Mouse (Mus musculus): ENCODE measurements at regions not wholly inside any gene's neighbourhood (a gene's known extent, or its start where the extent isn't known, plus 50 kb on each side); places are given as distances from the start of the nearest gene placed in this dataset.

- DNase-seq (ENCODE audit: low spot score): no peak
- 64% methylated on average over 2 of the region's 2 CpGs for WGBS
- H3K27ac ChIP-seq (replicated peaks): no peak overlapping the region
- H3K36me3 ChIP-seq (replicated peaks): no peaks in the 10 kb centered on the region
- no peaks in the 10 kb centered on the region for H3K27me3 ChIP-seq (replicated peaks; ENCODE audit: low read depth, poor library complexity, severe bottlenecking)
- H3K4me1 ChIP-seq: no peaks in the 10 kb centered on the region
- H3K4me3 ChIP-seq: no peak overlapping the region
- no peaks in the 10 kb centered on the region for H3K9me3 ChIP-seq
Measured at GRCm38 (mm10) chr2:131755107-131755506, 104.4 kb downstream of the Erv3 start.

GRCm38 (mm10) chr2:131753436-131753835, 106.1 kb downstream of the Erv3 start:
- Histone ChIP-seq H3K27ac (replicated peaks) (no peak overlapping the region), H3K9me3 (no peaks in the 10 kb centered on the region), H3K4me1 (peaks cover 5% of the 10 kb centered on the region; the same call in 1 of the 2 replicates), H3K36me3 (replicated peaks) (no peaks in the 10 kb centered on the region), H3K4me3 (no peak overlapping the region), H3K27me3 (replicated peaks; ENCODE audit: low read depth, poor library complexity, severe bottlenecking) (no peaks in the 10 kb centered on the region)
- no peak for DNase-seq (ENCODE audit: low spot score)
- 72% methylated on average over 2 of the region's 2 CpGs for WGBS

- no peak overlapping the region for H3K27ac ChIP-seq (replicated peaks)
- no peaks in the 10 kb centered on the region for H3K9me3 ChIP-seq
- H3K4me1 ChIP-seq: peaks cover 5% of the 10 kb centered on the region; the same call in 1 of the 2 replicates
- DNase-seq (ENCODE audit: low spot score): no peak
- no peak overlapping the region for H3K4me3 ChIP-seq
- WGBS: 76% methylated on average over 6 of the region's 6 CpGs
- no peaks in the 10 kb centered on the region for H3K27me3 ChIP-seq (replicated peaks; ENCODE audit: low read depth, poor library complexity, severe bottlenecking)
- H3K36me3 ChIP-seq (replicated peaks): no peaks in the 10 kb centered on the region
Measured at GRCm38 (mm10) chr2:131750679-131751078, 108.9 kb downstream of the Erv3 start.

- Histone ChIP-seq H3K36me3 (replicated peaks) (no peaks in the 10 kb centered on the region), H3K4me3 (no peak overlapping the region), H3K27ac (replicated peaks) (no peak overlapping the region), H3K27me3 (replicated peaks; ENCODE audit: low read depth, poor library complexity, severe bottlenecking) (no peaks in the 10 kb centered on the region), H3K9me3 (no peaks in the 10 kb centered on the region), H3K4me1 (peaks cover 5% of the 10 kb centered on the region; the same call in 1 of the 2 replicates)
- no peak for DNase-seq (ENCODE audit: low spot score)
- 63% methylated on average over 4 of the region's 4 CpGs for WGBS
Measured at GRCm38 (mm10) chr2:131750206-131750605, 109.3 kb downstream of the Erv3 start.

GRCm38 (mm10) chr2:131749746-131750145, 109.8 kb downstream of the Erv3 start:
- H3K27me3 ChIP-seq (replicated peaks; ENCODE audit: low read depth, poor library complexity, severe bottlenecking): no peaks in the 10 kb centered on the region
- H3K27ac ChIP-seq (replicated peaks): no peak overlapping the region
- no peak for DNase-seq (ENCODE audit: low spot score)
- H3K4me1 ChIP-seq: peaks cover 5% of the 10 kb centered on the region; the same call in 1 of the 2 replicates
- no peak overlapping the region for H3K4me3 ChIP-seq
- 93% methylated on average over 3 of the region's 3 CpGs for WGBS
- no peaks in the 10 kb centered on the region for H3K36me3 ChIP-seq (replicated peaks)
- H3K9me3 ChIP-seq: no peaks in the 10 kb centered on the region

GRCm38 (mm10) chr2:131748791-131749190, 110.8 kb downstream of the Erv3 start:
- H3K27ac ChIP-seq (replicated peaks): no peak overlapping the region
- no peaks in the 10 kb centered on the region for H3K27me3 ChIP-seq (replicated peaks; ENCODE audit: low read depth, poor library complexity, severe bottlenecking)
- no peaks in the 10 kb centered on the region for H3K9me3 ChIP-seq
- no peak for DNase-seq (ENCODE audit: low spot score)
- no peaks in the 10 kb centered on the region for H3K36me3 ChIP-seq (replicated peaks)
- no peak overlapping the region for H3K4me3 ChIP-seq
- WGBS: 55% methylated on average over 10 of the region's 10 CpGs
- peaks cover 5% of the 10 kb centered on the region; the same call in 1 of the 2 replicates for H3K4me1 ChIP-seq

GRCm38 (mm10) chr2:131747707-131748106, 111.8 kb downstream of the Erv3 start:
- H3K4me3 ChIP-seq: no peak overlapping the region
- H3K27ac ChIP-seq (replicated peaks): no peak overlapping the region
- no peaks in the 10 kb centered on the region for H3K36me3 ChIP-seq (replicated peaks)
- no peaks in the 10 kb centered on the region for H3K9me3 ChIP-seq
- H3K4me1 ChIP-seq: peaks cover 5% of the 10 kb centered on the region; the same call in 1 of the 2 replicates
- no peaks in the 10 kb centered on the region for H3K27me3 ChIP-seq (replicated peaks; ENCODE audit: low read depth, poor library complexity, severe bottlenecking)
- WGBS: 75% methylated on average over 4 of the region's 4 CpGs
- DNase-seq (ENCODE audit: low spot score): no peak

GRCm38 (mm10) chr2:131745381-131745895, 114.1 kb downstream of the Erv3 start:
- H3K36me3 ChIP-seq (replicated peaks): no peaks in the 10 kb centered on the region
- WGBS: 85% methylated on average over 5 of the region's 5 CpGs
- peaks cover 5% of the 10 kb centered on the region; the same call in 1 of the 2 replicates for H3K4me1 ChIP-seq
- H3K4me3 ChIP-seq: no peak overlapping the region
- no peaks in the 10 kb centered on the region for H3K27me3 ChIP-seq (replicated peaks; ENCODE audit: low read depth, poor library complexity, severe bottlenecking)
- H3K9me3 ChIP-seq: no peaks in the 10 kb centered on the region
- H3K27ac ChIP-seq (replicated peaks): no peak overlapping the region
- DNase-seq (ENCODE audit: low spot score): no peak

GRCm38 (mm10) chr2:131744957-131745356, 114.6 kb downstream of the Erv3 start:
- no peaks in the 10 kb centered on the region for H3K9me3 ChIP-seq

GRCm38 (mm10) chr2:131740456-131740855, 119.1 kb downstream of the Erv3 start:
- H3K4me1 ChIP-seq: no peaks in the 10 kb centered on the region
- no peak overlapping the region for H3K27ac ChIP-seq (replicated peaks)
- H3K9me3 ChIP-seq: no peaks in the 10 kb centered on the region
- no peak for DNase-seq (ENCODE audit: low spot score)
- no peaks in the 10 kb centered on the region for H3K36me3 ChIP-seq (replicated peaks)
- no peak overlapping the region for H3K4me3 ChIP-seq
- 89% methylated on average over 5 of the region's 5 CpGs for WGBS
- no peaks in the 10 kb centered on the region for H3K27me3 ChIP-seq (replicated peaks; ENCODE audit: low read depth, poor library complexity, severe bottlenecking)

More at GRCm38 (mm10) chr2:131744957-131745356, 114.6 kb downstream of the Erv3 start:
- H3K27ac ChIP-seq (replicated peaks): no peak overlapping the region
- WGBS: 83% methylated on average over 9 of the region's 9 CpGs
- H3K27me3 ChIP-seq (replicated peaks; ENCODE audit: low read depth, poor library complexity, severe bottlenecking): no peaks in the 10 kb centered on the region
- no peak for DNase-seq (ENCODE audit: low spot score)
- H3K36me3 ChIP-seq (replicated peaks): no peaks in the 10 kb centered on the region
- H3K4me3 ChIP-seq: no peak overlapping the region
- H3K4me1 ChIP-seq: peaks cover 5% of the 10 kb centered on the region; the same call in 1 of the 2 replicates

- WGBS: 68% methylated on average over 4 of the region's 4 CpGs
- no peaks in the 10 kb centered on the region for H3K9me3 ChIP-seq
- peaks cover 1% of the 10 kb centered on the region; the same call in 1 of the 2 replicates for H3K4me1 ChIP-seq
- no peak overlapping the region for H3K27ac ChIP-seq (replicated peaks)
- H3K27me3 ChIP-seq (replicated peaks; ENCODE audit: low read depth, poor library complexity, severe bottlenecking): no peaks in the 10 kb centered on the region
- DNase-seq (ENCODE audit: low spot score): no peak
- H3K4me3 ChIP-seq: no peak overlapping the region
- no peaks in the 10 kb centered on the region for H3K36me3 ChIP-seq (replicated peaks)
Measured at GRCm38 (mm10) chr2:131739022-131739421, 120.5 kb downstream of the Erv3 start.

- WGBS: 94% methylated on average over 6 of the region's 6 CpGs
- Histone ChIP-seq H3K27me3 (replicated peaks; ENCODE audit: low read depth, poor library complexity, severe bottlenecking) (no peaks in the 10 kb centered on the region), H3K9me3 (no peaks in the 10 kb centered on the region), H3K27ac (replicated peaks) (no peak overlapping the region), H3K36me3 (replicated peaks) (no peaks in the 10 kb centered on the region), H3K4me3 (no peak overlapping the region), H3K4me1 (peaks cover 4% of the 10 kb centered on the region; the same call in 1 of the 2 replicates)
- no peak for DNase-seq (ENCODE audit: low spot score)
Measured at GRCm38 (mm10) chr2:131734740-131735378, 124.7 kb downstream of the Erv3 start.

GRCm38 (mm10) chr2:131726533-131726932, 133.0 kb downstream of the Erv3 start:
- no peak overlapping the region for H3K27ac ChIP-seq (replicated peaks)
- peaks cover 24% of the 10 kb centered on the region for H3K9me3 ChIP-seq
- no peak for DNase-seq (ENCODE audit: low spot score)
- no peaks in the 10 kb centered on the region for H3K4me1 ChIP-seq
- H3K27me3 ChIP-seq (replicated peaks; ENCODE audit: low read depth, poor library complexity, severe bottlenecking): no peaks in the 10 kb centered on the region
- 79% methylated on average over 3 of the region's 3 CpGs for WGBS
- no peak overlapping the region for H3K4me3 ChIP-seq
- H3K36me3 ChIP-seq (replicated peaks): no peaks in the 10 kb centered on the region

Data from embryonic facial prominence, embryonic 10.5 days (tissue).